Mouse (Mus musculus) forebrain, postnatal 0 days (tissue): ENCODE data around the gene Kras. TPM values are rescaled to one million over a fixed set of nuclear protein-coding genes. Genes with fewer than 3 reads are reported as not detected.

Source experiments
- ATAC-seq: fragments of 200-750 bp; cut with Nextera tagmentation; 2 replicates; pipeline ENCODE4 v1.8.0; 2017; ENCODE audit warnings: mild to moderate bottlenecking, moderate library complexity
- DNase-seq: peaks from one replicate; pipeline ENCODE4 v3.0.0-alpha.2; 2015
- H3K27ac ChIP-seq: fragments of 300-500 bp; sonication (generic); 2 replicates; pipeline ENCODE4 v1.5.1; 2014; ENCODE audit warnings: low read depth, mild to moderate bottlenecking, antibody characterized with exemption, low read length, moderate library complexity, mixed read lengths
- H3K27me3 ChIP-seq: fragments of 300-500 bp; sonication (generic); 2 replicates; pipeline ENCODE4 v1.6.1; 2014; ENCODE audit warnings: mild to moderate bottlenecking, low read length, mixed read lengths; ENCODE audit not compliant: insufficient read depth
- H3K36me3 ChIP-seq: fragments of 300-500 bp; sonication (generic); 2 replicates; pipeline ENCODE4 v1.6.1; 2014; ENCODE audit warnings: mild to moderate bottlenecking, moderate library complexity; ENCODE audit not compliant: insufficient read depth
- H3K4me1 ChIP-seq: fragments of 300-500 bp; sonication (generic); 2 replicates; pipeline ENCODE4 v1.6.1; 2014; ENCODE audit warnings: antibody characterized with exemption; ENCODE audit not compliant: insufficient read depth
- H3K4me2 ChIP-seq: fragments of 300-500 bp; sonication (generic); 2 replicates; pipeline ENCODE4 v1.6.1; 2014; ENCODE audit warnings: low read depth, mild to moderate bottlenecking, moderate library complexity
- H3K4me3 ChIP-seq: fragments of 300-500 bp; sonication (generic); 2 replicates; pipeline ENCODE4 v1.5.1; 2014; ENCODE audit warnings: low read depth, low read length, mixed read lengths
- H3K9ac ChIP-seq: fragments of 300-500 bp; sonication (generic); 2 replicates; pipeline ENCODE4 v1.6.1; 2014; ENCODE audit warnings: mild to moderate bottlenecking
- H3K9me3 ChIP-seq: fragments of 300-500 bp; sonication (generic); 2 replicates; pipeline ENCODE4 v1.6.1; 2016; ENCODE audit warnings: low read length
- CTCF ChIP-seq: sonication (generic); IDR thresholded peaks from 2 replicates; pipeline ENCODE4 v1.5.1; 2016; ENCODE audit warnings: antibody characterized with exemption, control low read depth, low read depth
- WGBS: fragments of 180-500 bp; shearing (Covaris S2); extraction: QIAGEN DNeasy Blood & Tissue Kit; methylation state at CpG from one replicate; pipeline ENCODE4 v1.1.7; 2014; 5-methylcytosine and 5-hydroxymethylcytosine counted together
- polyA plus RNA-seq: library from polyadenylated mRNA; unstranded; fragments of >200 nt; fragmentation: Nextera tagmentation; extraction: Ambion mirVana; gene quantifications from 2 replicates; pipeline ENCODE4 v1.2.1, GENCODE M21; 2015
- total RNA-seq: library from RNA; depleted of rRNA; stranded (reverse); fragments of >200 nt; gene quantifications from 2 replicates; pipeline ENCODE4 v1.2.3, GENCODE M21; 2014; rRNA removed

Gene Kras
- total and polyA plus RNA-seq, 2 experiments from 2014 or later, result 47.6 to 92.1 TPM

DNA sequence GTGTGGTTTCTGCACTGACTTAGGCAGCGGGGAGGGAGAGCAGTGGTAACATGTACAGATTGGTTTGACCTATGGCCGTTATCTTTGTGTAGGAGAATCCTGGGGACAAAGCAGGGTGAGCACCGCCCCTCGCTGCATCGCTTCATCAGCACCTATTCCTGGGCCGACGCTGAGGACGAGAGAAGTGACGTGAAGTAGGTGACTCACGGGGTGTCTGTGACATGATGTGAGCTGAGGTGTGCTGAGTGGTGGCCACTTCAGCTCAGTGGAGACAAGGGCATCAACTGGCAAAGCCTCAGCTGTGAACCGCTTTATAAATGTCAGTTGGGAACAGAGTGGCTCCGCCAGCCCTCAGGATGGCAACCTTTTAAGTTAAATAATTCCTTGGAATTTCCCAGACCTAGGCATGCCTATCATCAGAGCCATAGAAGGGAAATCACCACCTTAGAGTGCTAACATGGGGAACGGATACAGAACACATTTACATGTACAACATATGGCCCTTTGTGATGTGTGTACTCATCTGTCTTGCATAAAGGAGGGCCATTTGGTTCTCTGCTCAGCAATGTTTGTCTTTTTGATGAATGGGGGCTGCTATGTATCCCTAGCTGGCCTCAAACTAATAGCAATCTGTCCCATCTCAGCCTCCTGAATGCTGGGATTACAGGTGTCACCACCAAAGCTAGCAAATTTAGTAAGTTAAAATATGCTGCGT, 78.0 kb downstream of the Kras start:
- 74% methylated on average over 14 of the region's 14 CpGs for WGBS
- no peak overlapping the region for H3K4me3 ChIP-seq
- H3K4me2 ChIP-seq, result no peak overlapping the region
- ATAC-seq, result no peak
- H3K36me3 ChIP-seq, result no peaks in the 10 kb centered on the region
- no peaks in the 10 kb centered on the region for H3K4me1 ChIP-seq
- no peak overlapping the region for H3K27ac ChIP-seq
- DNase-seq, result no peak
- TF ChIP-seq CTCF, result no peak
- H3K9ac ChIP-seq, result no peak overlapping the region
- no peaks in the 10 kb centered on the region for H3K9me3 ChIP-seq
- peaks cover 8% of the 10 kb centered on the region; the same call in 1 of the 2 replicates for H3K27me3 ChIP-seq

Other genes starting within 250 kb of the Kras start
- gene Bcat1, start 174.1 kb downstream of the Kras start, total RNA-seq, result 97.5 and 97.9 TPM in 2 replicates
- gene Bcat1, start 174.1 kb downstream of the Kras start, polyA plus RNA-seq, result 50.7 and 51.5 TPM in 2 replicates
- 1.3 and 2.2 TPM in 2 replicates for gene Lrmp, start 134.6 kb downstream of the Kras start, total RNA-seq
- 0.80 and 1.0 TPM in 2 replicates for gene Lrmp, start 134.6 kb downstream of the Kras start, polyA plus RNA-seq
- gene Casc1, start 39.2 kb downstream of the Kras start, total RNA-seq, result 1.5 TPM in 2 replicates
- gene Casc1, start 39.2 kb downstream of the Kras start, polyA plus RNA-seq, result 0.96 and 1.5 TPM in 2 replicates
- 18.2 and 18.9 TPM in 2 replicates for gene Etfrf1, start 39.1 kb downstream of the Kras start, total RNA-seq
- 19.6 and 26.7 TPM in 2 replicates for gene Etfrf1, start 39.1 kb downstream of the Kras start, polyA plus RNA-seq